Mouse (Mus musculus) embryo, embryonic 9.5 days (tissue): Measurements from ENCODE around the gene Mrpl45.

ENCODE experiments used
- DNase-seq: peaks from one replicate; pipeline ENCODE4 v3.0.0-alpha.2; 2017; ENCODE audit errors: extremely low spot score

The Mrpl45 gene

GRCm38 (mm10) chr11:97333044-97333443, 17.5 kb downstream of the Mrpl45 start:
- no peak for DNase-seq

DNA sequence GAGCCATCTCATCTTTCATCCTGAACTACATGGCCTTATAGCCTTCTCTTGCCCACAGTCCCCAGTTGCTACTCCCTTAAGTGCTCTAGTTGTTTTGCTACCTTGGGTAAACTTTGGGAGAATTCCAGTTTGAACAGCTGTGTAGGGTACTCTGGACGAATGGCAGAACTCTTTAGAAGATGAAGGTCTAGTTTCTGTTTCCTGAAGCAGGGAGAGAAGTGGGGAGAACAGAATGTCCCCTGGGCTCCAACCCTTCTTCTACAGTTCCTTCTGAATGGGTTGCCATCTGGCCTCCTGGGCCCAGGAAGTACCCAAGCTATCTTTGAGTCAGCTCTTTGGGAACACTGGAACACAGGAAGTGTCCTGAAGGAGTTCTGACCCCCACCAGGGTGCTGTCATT, 18.4 kb downstream of the Mrpl45 start:
- DNase-seq, result no peak

DNA sequence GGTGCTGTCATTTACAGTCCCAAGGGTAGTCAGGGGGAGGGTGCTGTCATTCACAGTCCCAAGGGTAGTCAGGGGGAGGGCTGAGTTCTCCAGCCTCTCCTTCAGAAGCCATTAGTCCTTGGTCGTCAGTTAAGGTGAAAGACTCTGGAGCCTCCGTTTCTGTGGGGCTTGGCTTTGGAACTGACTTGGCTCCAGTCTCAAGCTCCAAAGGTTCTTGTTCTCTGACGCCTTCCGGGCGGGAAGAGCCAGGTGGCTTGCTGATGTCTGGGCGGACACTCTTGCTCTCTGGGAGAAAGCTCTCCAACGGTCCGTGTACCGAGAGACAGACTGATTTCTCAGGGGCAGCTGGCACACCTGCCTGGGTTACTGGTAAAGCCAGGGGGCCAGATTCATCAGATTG, 18.9 kb downstream of the Mrpl45 start:
- DNase-seq, result no peak

GRCm38 (mm10) chr11:97336238-97336637, 20.7 kb downstream of the Mrpl45 start:
- no peak for DNase-seq

- DNase-seq, result no peak
Measured at GRCm38 (mm10) chr11:97336751-97337345, 21.3 kb downstream of the Mrpl45 start.

DNA sequence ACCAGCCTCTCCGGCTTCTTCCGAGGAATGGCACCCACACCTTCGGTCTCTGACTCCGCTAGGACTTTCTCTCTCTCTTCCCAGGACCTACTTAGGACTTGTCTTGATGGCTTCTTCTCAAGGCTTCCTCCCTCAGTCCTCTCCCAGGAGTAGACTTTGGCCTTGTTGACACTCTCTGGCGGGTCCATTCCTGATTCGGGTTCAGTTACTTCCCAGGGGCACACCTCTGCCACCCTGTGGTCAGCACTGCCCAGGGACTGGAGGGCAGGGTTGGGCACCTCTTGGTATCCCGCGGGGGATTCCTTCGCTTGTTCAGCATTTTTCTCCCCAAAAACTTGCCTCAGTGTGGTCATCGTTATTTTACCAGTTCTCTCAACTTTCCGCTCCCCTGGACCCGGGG, 21.8 kb downstream of the Mrpl45 start:
- DNase-seq, result no peak

- no peak for DNase-seq
Measured at GRCm38 (mm10) chr11:97338302-97338976, 22.9 kb downstream of the Mrpl45 start.

GRCm38 (mm10) chr11:97338977-97339315, 23.4 kb downstream of the Mrpl45 start:
- DNase-seq, result no peak

GRCm38 (mm10) chr11:97343175-97343574, 27.7 kb downstream of the Mrpl45 start:
- DNase-seq, result no peak

DNA sequence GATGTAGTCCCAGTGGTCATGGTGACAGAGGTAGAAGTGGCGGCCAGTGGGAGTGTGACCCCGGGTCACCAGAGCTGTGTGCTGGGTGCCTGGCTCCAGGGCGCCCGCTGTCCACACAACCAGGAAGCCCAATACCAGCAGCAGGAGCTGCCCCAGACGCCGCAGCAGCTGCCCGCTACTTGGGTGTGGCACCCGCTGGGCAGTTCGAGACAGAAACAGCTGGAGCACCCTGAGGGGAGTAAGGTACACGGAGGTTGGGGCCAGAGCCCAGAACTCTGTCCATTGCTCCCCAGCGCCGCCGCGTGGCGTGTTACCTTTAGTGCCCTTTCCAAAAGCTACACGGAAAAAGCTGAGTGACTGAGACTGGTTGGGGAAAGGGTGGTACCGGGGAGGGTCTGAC, 28.1 kb downstream of the Mrpl45 start:
- no peak for DNase-seq

- DNase-seq, result no peak
Measured at GRCm38 (mm10) chr11:97345446-97345845, 29.9 kb downstream of the Mrpl45 start.

DNA sequence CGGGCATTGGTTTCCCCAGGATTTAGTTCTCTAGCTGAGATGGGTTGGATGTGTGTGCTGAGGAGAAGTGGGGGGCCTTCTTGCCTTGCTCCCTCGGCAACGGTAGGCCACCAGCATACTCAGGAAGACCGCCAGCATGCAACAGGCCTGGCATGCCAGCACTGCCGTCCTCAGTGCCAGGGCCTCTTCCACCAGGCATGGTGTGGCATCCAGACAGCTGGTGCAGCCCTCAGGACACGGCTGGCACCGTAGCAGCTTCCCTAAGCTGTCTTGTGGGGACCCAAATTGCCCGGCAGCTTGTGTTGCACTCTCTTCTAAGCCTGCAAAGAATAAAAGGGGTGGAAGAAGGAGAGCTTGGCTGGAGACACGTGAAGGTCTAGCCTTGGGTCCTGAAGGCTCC, 30.9 kb downstream of the Mrpl45 start:
- no peak for DNase-seq

GRCm38 (mm10) chr11:97347291-97347690, 31.8 kb downstream of the Mrpl45 start:
- DNase-seq, result no peak

GRCm38 (mm10) chr11:97350035-97350434, 34.5 kb downstream of the Mrpl45 start:
- no peak for DNase-seq

- no peak for DNase-seq
Measured at GRCm38 (mm10) chr11:97352027-97352684, 36.6 kb downstream of the Mrpl45 start, which contains the start of gene Gpr179. Gene Gpr179 (minus strand): TSS chr11:97352077.

DNA sequence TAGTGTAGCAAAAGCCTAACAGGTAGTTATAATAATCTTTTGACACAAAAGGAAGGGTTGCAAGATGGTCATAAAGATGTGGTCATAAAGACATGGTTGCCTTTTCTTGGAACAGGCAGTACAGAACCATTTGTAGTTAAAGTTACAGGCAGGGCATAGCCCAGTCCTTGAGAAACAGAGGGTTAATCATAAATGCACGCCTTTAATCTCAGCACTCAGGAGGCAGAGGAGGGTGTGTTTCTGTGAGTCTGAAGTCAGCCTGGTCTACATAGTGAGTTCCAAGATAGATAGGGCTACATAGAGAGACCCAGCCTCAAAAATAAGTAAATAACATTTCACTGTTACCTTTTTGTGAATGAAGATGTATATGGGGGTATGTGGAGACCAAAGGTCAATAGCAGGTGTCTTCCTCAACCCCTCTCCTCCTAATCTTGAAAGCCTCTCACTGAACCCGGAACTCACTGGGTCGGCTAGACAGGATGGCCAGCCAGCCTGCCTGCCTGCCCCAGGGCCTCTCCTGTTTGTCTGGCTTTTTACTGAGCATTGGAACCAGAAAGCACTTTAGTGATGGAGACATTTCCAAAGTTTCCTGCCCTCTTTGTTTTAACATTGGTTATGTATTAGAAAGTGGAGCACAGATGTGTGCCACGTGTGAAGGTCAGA, 37.5 kb downstream of the Mrpl45 start:
- no peak for DNase-seq

- DNase-seq, result no peak
Measured at GRCm38 (mm10) chr11:97354646-97355045, 39.1 kb downstream of the Mrpl45 start.

DNA sequence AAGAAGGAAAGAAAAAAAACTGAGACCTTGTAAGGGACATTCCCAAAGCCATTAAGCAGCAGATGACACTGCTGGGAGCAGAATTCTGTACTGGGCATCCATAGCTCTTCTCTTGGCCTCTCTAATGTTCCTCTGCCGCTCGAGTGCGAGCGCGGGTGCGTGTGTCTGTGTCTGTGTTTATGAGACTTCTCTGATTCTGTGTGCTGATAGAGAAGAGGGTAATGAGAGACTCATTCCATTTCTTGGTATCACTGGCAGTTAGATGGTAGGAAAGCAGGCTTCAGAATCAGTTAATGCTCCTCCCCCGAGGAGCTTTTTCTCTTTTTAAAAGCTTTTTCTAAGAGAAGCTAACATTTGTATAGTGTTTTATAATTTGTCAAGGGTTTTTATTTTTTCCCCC, 39.7 kb downstream of the Mrpl45 start:
- DNase-seq, result no peak

DNA sequence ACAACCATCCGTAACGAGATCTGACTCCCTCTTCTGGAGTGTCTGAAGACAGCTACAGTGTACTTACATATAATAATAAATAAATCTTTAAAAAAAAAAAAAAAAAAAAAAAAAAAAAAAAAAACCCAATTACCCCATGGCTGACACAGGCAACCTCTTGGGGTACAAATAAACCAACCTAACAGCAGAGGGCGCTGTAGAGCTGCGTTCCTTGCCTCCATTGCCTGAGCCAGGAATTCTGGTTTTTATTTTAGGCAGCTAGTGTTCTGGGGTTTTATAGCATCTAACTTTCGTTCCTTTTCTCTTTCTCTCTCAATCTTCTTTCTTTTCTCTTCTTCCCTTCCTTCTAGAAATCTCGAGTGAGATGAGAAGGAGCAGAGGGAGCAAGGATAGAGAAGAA, 42.1 kb downstream of the Mrpl45 start:
- DNase-seq, result peak; percentile 57

DNA sequence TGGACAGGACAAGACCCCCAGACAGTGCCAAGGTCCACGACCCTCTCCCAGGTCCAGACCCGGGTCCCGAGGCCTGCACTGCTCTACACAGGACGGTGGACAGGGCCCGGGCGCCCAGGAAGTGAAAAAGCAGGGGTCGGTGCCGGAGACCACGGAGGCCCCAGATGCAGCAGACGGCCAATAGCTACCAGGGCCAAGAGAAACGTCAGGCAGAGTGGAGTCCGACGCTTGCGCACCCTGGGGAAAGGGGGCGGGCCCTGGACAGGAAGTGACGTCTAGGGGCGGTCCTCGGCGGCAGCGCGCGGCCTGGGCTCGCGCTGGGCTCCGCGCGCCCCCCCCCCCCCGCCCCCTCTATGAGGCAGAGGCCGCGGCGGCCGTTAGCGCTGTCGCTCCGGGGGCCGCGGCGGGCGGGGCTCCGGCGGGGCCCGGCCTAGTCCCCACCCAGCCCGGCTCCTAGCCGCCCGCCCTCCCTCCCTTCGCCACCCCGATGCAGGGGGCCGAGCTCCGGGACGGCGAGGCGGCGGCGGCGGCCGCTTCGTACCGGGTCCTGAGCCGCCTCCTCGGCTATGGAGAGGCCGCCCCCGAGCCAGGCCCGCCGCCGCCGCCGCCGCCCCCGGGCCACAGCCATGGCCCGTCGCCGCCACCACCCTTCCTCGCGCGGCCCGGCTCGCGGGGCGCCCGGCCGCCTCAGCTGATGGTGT, 46.6 kb downstream of the Mrpl45 start, which contains the start of gene Socs7:
Socs7 (plus strand) TSS at position 604 of the 701 bp plus-strand sequence.
- DNase-seq, result peak; percentile 95

DNA sequence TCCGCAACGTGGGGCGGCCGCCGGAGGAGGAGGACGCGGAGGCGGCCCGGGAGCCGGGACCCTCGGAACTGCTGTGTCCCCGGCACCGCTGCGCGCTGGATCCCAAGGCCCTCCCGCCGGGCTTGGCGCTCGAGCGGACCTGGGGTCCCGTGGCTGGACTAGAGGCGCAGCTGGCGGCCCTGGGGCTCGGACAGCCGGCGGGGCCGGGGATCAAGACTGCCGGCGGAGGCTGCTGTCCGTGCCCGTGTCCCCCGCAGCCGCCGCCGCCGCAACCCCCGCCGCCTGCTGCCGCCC, 47.1 kb downstream of the Mrpl45 start:
- peak; percentile 41 for DNase-seq

DNA sequence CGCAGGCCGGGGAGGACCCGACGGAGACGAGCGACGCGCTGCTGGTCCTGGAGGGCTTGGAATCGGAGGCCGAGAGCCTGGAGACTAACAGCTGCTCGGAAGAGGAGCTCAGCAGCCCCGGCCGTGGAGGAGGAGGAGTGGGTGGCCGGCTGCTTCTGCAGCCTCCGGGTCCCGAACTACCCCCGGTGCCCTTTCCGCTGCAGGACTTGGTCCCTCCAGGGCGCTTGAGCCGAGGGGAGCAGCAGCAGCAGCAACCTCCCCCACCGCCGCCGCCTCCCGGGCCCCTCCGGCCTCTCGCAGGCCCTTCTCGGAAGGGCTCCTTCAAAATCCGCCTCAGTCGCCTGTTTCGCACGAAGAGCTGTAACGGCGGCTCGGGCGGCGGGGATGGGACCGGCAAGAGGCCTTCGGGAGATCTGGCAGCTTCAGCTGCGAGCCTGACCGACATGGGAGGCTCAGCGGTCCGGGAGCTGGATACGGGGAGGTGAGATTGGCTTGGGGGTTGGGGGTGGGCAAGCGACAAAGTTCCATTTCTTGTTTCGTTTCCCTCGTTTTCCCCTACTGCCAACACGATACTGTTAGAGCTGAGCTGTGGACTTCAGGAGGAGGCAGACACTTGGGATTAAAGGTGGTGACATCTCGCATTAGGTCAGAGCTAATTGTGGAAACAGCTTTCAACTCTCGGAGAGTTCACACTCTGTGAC, 47.6 kb downstream of the Mrpl45 start:
- DNase-seq, result peak; percentile 52
